Mouse (Mus musculus): ENCODE measurements around the gene Snx32.
A peak's percentile ranks its signal among the peaks of the same experiment; 100 is the strongest.

Gene Snx32

DNA sequence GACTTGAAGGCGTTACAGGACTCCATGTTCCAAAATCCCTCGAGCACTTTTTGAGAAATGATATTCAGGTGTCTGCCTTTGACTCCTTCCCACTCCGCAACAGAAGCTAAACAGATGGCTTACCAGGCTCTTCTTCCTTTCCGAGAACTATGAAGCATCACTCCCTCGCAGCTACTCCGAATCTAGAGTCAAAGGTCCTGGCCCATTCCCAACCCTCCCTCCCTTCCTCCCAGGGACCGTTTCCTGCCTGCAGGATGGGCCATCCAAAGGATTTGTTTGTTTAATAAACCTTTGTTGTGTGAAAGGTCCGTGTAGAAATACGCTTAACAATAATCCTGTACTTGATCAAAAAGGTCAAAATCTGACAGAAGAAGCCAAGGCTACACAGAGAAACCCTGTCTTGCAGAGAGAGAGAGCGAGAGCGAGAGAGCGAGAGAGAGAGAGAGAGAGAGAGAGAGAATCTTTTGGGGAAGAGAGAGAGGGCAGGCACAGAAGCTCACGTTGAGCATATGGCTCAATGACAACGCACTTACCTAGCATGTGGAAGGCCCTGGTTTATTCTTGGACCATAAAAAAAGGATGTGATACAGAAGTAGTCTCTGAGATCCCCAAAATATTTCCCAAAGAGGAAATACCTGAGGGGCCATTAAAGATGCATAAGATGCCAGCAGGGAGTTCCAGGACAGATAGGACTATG, 52.4 kb downstream of the Snx32 start, which contains the start of gene Ccdc85b:
Gene Ccdc85b (minus strand): TSS at position 149 of the 697 bp plus-strand sequence.
- no peak for DNase-seq (ENCODE audit: extremely low spot score, low read depth, low spot score)

DNA sequence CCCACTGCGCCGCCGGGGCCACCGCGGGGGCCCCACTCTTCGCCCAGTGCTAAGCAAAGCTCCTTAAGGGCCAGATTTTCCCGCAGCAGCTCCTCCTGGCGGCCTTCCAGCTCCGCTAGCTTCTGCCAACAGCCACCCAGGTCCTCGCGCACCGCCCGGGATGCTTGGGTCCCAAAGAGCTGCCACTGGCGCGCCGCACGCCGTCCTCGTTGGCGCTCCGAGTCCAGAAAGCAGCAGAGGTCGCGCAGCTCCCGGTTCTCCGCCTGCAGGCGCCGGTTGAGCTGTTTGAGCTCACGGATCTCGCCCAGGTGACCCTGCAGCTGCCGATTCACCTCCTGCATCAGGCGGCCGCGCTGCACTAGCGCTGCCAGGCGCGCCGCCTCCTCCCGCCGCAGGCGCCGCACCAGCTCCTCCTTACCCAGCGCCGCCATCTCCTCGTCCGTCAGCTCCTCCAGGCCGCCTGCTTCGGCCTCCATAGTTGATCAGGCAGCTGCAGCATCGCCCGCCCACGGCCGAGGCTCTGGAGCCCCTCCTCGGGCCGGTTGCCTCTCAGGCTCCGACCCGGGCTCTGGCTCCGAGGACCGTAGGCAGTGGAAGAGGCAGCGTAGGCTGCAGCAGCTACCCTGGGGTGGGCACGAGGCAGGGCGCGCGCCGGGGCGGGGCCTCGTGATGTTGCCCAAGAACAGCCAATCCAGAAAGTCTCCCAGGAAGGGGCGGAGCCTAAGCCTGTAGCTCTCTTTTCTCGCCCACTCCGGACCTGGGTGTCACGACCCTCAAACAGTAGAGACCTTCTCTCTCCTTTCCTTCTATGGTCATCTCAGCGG, 53.2 kb downstream of the Snx32 start:
- DNase-seq (ENCODE audit: extremely low spot score, low read depth, low spot score) = peak; percentile 56

DNA sequence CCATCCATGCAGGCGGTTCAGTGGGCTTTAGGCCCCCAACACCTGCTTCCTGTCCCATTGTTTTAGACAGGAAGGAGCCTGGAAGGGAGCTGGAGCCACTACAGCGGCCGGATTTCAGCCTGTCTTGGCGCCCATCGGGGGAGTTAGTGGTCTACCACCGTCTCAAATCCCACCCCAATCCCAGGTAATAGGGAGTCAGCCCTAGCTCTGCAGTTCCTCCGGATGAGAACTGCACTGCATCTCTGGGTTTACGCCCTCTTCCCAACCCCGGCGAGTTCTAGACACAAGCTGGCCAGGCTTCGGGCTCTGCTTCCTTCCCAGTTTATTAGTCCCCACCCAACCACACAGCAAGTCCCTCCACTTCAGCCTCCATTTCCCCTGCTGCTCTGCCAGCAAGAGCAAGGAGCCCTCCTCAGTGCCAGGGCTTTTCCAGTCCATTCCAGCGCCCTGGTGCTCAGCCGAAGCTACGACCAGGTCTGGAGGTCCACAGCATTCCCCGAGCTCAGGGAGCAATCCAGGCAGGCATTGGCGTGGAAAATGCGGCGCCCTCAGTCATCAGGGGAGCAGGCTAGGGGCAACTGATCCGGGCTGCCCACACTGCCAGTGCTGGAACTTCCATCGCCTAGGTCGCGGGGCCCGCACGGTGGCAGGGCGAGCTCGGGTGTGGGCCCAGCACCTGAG, 54.0 kb downstream of the Snx32 start:
- DNase-seq (ENCODE audit: extremely low spot score, low read depth, low spot score) = no peak

DNA sequence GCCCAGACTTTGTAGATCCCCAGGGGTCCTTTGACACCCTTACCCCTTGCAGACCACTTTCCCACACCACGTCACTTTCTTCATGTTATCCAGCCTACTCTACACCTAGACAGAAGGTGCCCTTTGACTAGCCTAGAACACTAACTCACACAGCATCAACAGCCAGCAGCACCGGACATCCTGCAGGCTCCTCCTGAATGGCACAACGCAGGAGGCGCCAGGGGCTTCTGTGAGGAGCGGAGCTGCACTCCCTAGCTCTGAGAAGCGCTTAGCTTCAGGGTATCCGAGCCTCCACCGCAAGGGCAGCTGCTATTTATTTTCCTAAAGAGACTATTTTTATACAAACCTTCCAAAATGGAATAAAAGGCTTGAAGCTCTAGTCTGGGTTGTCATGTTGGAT, 54.8 kb downstream of the Snx32 start:
- no peak for DNase-seq (ENCODE audit: extremely low spot score, low read depth, low spot score)

DNA sequence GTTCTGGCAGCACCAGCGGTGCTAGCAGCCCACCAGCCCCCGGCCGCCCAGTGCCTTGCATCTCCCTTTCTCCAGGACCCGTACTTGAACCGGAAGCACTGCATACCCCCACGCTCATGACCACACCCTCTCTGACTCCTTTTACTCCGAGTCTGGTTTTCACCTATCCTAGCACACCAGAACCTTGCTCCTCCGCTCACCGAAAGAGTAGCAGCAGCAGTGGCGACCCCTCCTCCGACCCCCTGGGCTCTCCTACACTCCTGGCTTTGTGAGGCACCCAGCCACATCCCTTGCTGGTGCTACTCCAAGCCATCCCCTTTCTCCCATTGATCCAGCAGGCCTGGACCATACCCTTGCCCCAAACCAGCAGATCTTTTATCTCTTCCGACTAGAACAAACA, 55.3 kb downstream of the Snx32 start:
- no peak for DNase-seq (ENCODE audit: extremely low spot score, low read depth, low spot score)

DNA sequence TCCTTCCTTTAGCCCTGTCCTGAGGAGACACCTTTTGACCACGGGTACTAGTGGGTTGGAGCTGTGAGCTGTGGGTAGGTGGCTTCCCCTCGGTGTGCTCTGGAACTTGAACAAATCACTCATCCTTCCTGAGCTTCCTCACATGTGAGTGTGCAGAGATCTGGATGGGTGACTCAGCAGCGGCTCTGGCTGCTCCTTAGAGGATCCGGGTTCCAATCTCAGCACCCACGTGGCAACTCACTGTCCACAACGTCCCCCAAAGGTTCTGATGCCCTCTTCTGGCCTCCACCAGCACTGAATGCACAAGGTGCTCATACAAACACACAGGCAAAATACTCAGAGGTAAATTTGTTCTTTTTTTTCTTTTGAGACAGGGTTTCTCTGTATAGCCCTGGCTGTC, 58.6 kb downstream of the Snx32 start:
- DNase-seq (ENCODE audit: extremely low spot score, low read depth, low spot score) = no peak

DNA sequence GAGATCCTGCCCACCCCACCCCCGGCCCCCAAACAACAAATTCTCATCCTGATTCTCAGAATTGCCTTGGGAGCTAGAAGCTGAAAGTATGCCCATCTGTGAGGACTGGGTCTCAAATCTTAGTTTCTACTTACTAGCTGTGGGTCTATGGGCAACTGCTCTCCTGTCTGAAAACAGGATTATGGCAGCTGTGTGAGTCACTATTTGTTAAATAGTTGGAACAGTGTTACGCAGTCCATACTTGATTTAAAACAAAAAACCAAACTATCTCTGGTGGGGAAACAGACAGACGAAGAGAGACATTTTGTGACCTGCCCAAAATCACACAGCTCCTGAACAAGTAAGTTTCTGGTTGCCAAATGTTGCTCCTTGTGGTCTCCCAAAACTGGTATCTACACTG, 60.7 kb downstream of the Snx32 start:
- no peak for DNase-seq (ENCODE audit: extremely low spot score, low read depth, low spot score)

DNA sequence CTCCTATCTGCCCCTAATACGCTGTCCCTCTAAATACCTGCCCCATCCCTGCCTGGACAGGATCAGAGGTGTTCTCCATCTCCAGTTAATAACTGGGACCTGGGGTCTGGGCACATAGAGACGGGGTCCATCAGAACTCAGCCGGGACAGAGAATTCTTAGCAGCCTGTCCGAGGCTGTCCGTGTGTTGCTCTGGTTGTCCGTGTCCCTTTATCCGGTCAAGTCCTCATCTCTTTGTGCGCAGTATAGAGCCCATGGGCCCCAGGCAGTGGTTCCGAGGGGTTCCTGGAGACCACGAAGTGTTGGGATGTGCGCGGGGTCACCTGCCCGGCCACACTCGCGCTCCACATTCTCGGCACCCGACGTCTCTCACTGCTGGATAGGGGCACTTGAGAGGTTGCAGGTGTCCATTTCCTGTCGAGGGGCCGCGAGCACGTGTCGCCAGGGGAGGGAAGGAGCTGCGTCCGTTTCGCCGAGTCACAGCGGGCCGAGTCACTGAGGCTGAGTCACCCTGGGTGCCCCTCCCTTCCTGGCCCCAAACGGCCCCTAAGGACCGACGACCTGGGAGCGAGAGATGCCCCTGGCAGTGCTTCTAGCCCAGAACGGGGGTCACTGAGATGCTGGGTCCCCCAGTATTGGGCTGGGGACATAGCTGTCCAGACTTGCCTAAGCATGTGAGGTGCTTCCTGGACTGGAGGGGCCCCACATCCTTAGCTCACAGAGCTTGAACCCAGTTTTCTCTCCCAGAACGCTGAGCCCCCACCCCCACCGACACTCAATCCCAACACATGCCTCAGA, 61.8 kb downstream of the Snx32 start:
- DNase-seq (ENCODE audit: extremely low spot score, low read depth, low spot score) = no peak

DNA sequence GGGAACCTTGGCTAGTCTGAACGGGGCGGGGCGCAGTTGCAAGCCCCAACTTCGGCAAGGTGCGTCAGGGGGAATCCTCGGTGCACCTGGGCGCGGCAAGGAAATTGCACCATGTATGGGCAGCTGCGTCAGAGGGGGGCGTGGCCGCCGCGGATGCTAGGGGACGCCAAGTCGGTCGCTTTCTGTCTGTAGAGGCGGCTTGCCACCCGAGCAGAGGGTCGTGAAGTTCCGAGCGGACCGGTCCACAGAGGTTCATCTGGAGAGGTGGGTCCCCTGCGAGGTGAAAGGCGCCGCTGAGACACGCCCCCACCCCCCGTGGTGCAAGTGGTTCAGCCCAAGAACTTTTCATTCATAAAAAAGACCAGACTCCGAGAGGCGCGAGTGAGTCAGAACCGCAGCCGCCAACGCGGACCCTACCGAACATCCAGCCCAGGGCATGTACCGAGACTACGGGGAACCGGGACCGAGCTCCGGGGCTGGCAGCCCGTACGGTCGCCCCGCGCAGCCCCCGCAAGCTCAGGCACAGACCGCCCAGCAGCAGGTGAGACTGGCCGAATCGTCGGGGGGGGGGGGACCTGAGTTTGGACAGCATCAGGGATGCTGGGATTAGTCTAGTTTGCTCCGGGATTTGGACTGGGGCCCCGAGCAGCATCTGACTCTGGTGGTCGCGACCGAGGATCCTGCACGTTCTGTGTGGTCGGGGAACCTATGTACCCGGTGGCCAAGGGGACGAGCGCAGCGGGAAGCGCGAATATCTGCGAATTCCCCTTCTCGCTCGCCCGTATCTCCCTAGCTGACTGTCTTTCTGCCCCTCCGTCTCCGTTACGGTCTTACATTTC, 62.6 kb downstream of the Snx32 start, which contains the start of gene Fosl1:
Gene Fosl1 (plus strand): TSS at position 33 of the 839 bp plus-strand sequence.
- DNase-seq (ENCODE audit: extremely low spot score, low read depth, low spot score) = no peak

DNA sequence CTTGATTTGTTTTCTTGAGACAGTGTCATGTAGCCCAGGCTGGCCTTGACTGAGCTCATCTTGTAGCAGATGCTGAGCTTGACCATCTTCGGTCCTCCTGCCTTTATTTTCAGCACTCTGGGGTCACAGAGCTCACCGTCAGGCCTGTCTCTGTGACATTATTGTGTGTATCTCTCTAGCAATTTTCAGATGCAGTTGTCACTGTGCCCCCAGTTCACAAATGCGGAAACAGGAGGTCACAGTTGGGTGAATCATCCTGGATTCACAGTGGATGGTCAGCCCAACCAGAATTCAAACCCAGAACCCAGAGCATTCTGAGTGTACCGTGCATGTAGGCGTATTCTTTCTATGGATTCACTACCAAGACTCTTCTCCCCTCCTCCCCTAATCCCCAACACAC, 64.6 kb downstream of the Snx32 start:
- no peak for DNase-seq (ENCODE audit: extremely low spot score, low read depth, low spot score)

DNA sequence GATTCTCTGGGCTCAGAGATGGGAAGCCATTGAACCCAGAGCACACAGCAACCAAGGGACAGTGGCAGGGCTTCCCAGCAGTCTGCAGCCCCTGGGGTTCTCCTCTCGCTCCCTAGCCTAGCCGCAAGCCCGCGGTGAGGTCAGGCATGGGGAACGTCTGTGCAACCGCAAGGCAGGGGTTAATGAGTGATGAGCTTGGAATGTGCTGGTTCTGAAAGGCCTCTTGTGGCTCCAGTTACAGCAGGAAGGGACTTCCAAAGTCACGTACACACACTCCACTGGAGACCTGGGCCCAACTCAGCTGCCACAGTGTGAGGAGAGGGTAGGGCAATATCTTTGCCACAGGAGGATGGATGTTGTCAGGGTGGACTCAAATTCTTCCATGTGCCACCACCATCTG, 65.4 kb downstream of the Snx32 start:
- DNase-seq (ENCODE audit: extremely low spot score, low read depth, low spot score) = no peak

DNA sequence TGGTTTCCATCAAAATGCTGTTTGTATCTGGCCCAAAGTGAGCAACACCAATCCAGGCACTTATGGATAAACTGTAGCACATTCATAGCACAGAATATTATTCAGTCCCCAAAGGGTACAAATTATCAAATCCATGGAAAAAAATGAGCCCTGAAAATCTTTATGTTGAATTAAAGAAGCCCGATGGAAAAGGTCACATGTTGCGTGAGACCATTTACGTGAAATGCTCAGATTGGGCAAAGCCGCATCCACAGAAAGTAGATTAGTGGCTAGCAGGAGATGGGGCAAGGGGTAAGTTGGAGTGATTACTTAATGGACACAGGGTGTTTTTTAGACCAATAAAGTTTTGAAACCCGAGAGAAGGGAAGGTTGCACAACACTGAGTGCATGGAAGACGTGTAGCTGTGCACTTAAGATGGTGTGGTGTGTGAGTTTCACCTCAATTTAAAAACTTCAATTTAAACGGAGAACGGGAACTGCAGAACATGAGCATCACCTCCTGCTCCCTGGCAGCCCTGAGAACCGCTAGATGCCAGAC, 65.9 kb downstream of the Snx32 start:
- DNase-seq (ENCODE audit: extremely low spot score, low read depth, low spot score) = no peak

All from hindlimb bud, embryonic 11.5 days (tissue).